Mouse (Mus musculus) erythroblast, embryonic 14.5 days (primary cell): ENCODE data around the gene Gjb4.

Experiments
- GATA1 ChIP-seq: IDR thresholded peaks from 2 replicates; pipeline ENCODE4 v1.6.1; 2012; ENCODE audit warnings: low read length, inconsistent platforms, mixed read lengths
- TAL1 ChIP-seq: IDR thresholded peaks from 3 replicates; pipeline ENCODE4 v1.6.1; 2012; ENCODE audit warnings: low read length, inconsistent platforms, mixed read lengths

DNA sequence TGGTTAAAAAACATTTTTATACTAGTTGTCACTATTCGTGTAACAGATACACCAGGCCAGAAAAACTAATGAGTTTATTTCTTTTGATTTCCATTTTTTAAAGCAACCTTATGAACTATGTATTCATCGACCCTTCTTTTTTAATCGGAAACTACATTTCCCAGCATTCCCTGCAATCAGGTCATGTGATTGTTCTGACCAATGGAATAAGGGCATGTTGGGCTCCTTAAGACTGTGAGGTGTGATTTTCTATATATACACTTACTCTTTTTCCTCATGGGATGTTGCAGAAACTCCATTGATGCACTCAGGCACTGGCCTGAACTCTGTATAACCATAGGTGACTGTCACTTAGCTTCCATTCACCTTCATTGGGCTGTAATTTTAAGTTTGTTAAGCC lies 48.7 kb upstream of the Gjb4 start:
- TF ChIP-seq TAL1: no peak
- TF ChIP-seq GATA1: no peak
